Mouse (Mus musculus) E14TG2a.4 (cell line): ENCODE results near the gene St5.

Experiments used
- CTCF ChIP-seq: conservative IDR thresholded peaks from 2 replicates; pipeline ENCODE4 v1.5.1; 2014; ENCODE audit warnings: low read length
- NANOG ChIP-seq: IDR thresholded peaks from 2 replicates; pipeline ENCODE4 v1.6.1; 2014; ENCODE audit warnings: borderline replicate concordance, low read length, mixed read lengths
- POU5F1 ChIP-seq: IDR thresholded peaks from 2 replicates; pipeline ENCODE4 v1.6.1; 2014; ENCODE audit warnings: low read length, borderline replicate concordance

DNA sequence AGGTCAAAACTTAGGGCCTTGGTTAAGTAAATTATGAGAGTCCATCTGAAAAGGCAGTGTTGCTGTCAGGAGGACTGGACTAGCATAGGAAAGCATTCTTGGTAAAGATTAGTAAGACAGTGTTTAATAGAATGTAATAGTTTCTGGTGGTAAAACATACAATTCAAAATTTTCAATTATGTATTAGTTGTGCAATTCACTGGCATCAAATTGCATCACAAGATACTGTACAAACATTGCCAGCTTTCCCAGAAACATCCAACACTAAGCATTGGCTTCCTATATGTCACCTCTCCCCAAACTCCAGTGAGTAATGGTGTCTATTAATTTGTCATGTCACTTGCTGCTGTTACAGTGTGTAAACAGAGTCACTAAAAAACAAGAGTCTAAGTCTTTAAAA is 101.4 kb downstream of the St5 start:
- TF ChIP-seq CTCF (no peak), POU5F1 (no peak), NANOG (no peak)
